Mouse (Mus musculus): ENCODE results near the gene Bpifb5. TPM values are rescaled to one million over a fixed set of nuclear protein-coding genes. Genes with fewer than 3 reads are reported as not detected.
"Not testable (repeated sequence)": the region's sequence is repeated elsewhere in the genome, so short reads cannot be mapped to it uniquely, and the experiment has no call there.

Bpifb5 gene
- polyA plus RNA-seq (2012; rRNA removed) = 0.31 and 0.34 TPM in 2 replicates

DNA sequence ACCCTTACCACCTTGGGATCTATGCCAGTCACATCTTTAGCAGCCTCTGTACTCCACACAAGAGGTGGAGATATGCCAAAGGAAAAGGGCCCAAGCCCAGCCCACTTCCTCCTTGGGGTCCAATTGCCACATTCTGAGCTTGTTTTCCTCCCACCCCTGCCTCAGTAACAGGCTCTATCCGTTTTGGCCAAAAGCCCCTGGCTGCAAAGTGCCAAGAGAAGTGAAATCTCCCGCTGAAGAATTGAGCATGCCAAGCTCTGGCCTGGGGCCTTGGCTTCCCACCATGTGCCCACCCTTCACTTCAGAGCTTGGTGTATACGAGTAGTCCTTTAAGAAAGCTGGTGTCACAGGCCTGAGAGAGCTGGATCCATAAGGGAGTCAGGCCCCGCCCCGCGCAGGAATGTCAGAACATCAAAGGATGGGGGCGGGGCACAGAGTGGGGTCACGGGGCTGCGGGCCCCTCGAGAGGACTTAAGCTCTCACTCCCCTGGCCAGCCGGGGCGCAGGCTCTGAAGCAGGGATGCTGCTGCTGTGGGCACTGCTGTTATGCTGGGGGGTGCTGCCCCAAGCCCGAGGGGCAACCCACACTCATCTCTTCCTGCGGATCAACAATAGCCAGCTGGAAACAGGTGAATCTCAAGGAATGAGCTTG, at the start of gene Bpifb5:
TSS of gene Bpifb5 (plus strand) at position 478 of the 652 bp plus-strand sequence.
- DNase-seq (ENCODE audit: low read depth) = no peak

- not testable (repeated sequence) for DNase-seq (ENCODE audit: low read depth)
These were observed 41.6 kb upstream of the Bpifb5 start for GRCm38 (mm10) chr2:154181900-154182299.

DNA sequence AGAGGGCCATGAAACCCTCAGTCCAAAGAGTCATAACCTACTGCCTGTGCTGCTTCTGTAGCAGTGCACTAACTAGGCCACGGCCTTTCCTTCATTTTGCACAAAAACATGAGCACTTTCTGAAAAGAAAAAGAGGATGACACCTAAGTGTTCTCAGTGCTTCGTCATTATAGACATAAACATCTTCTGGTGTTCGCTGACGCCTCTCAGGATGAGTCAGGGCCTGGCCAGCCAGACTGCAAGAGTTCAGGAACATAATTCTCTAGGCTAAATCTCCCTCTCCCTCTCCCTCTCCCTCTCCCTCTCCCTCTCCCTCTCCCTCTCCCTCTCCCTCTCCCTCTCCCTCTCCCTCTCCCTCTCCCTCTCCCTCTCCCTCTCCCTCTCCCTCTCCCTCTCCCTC, 40.5 kb upstream of the Bpifb5 start:
- not testable (repeated sequence) for DNase-seq (ENCODE audit: low read depth)

DNA sequence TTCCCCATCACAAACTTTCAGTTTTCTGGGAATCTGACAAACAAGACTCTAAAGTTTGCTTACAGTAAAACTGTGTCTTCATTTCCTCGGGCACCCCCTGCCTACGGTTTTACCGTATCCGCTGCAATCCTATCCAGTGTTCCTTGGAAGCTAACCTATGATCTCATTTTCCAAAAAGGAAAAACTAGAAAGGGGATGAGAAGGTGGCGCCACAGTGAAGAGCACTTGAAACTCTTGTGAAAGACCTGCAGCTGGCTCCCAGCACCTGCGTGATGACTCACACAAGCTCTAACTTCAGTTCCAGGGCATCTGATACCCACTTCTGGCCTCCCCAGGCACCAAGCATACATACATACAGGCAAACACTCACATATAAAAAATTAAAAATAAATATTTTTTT, 38.2 kb upstream of the Bpifb5 start:
- no peak for DNase-seq (ENCODE audit: low read depth)

- DNase-seq (ENCODE audit: low read depth) = no peak
These were observed 37.8 kb upstream of the Bpifb5 start for GRCm38 (mm10) chr2:154185748-154186147.

DNA sequence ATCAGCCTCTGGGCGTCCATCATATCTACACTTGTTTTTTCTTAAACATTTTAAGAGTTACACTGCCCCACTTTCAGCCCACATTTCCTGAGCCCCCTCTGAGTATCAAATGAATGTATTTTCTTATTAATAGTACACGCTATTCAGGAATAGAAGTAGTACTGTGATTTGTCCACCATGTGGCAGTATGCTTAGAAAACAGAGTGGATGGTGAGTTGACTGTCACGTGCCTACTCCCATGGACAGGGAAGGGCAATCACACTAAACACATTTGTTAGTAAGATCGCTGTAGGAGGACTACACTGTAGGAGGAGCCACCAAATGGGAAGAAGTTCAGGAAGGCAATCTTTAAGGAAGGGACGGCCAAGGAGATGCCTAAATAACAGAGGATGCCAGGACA, 36.1 kb upstream of the Bpifb5 start:
- DNase-seq (ENCODE audit: low read depth) = no peak

- no peak for DNase-seq (ENCODE audit: low read depth)
These were observed 33.6 kb upstream of the Bpifb5 start for GRCm38 (mm10) chr2:154189877-154190434.

DNA sequence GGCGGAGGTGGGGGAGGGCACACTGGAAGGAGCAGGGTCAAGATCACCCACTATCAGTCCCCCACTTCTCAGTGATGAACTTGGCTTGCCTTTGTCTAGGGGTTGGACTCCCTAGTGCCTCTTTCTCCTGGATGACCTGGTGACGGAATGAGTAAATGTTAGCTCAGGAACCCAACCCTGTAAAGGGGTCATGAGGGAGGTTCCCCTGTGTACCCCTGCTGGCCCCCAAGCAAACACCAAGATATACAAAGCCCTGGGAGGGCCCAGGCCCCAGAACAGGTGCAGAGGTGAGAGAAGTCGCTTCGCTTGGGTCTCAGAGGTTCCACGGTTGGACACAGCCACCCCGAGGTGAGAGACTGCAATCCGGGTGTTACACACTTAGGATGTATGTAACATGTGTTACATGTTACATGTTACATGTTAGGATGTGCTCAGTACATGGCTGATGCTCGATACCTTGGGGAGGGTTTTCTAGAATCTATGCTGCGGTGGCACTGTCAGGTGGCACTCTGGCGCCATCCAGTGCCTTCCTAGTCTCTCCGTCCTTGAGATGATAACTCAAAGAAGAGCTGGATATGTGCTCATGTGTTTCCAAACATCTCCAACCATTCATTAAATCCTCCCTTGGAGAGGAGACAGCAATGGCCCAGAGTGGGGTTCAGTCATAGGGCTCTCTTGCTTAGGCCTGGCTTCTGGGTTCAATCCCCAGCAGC, 32.8 kb upstream of the Bpifb5 start, which contains the start of gene Bpifb1:
TSS of gene Bpifb1 (plus strand) at position 273 of the 713 bp plus-strand sequence.
- no peak for DNase-seq (ENCODE audit: low read depth)

GRCm38 (mm10) chr2:154192141-154192540, 31.4 kb upstream of the Bpifb5 start:
- no peak for DNase-seq (ENCODE audit: low read depth)

- DNase-seq (ENCODE audit: low read depth) = no peak
These were observed 30.5 kb upstream of the Bpifb5 start for GRCm38 (mm10) chr2:154193071-154193470.

DNA sequence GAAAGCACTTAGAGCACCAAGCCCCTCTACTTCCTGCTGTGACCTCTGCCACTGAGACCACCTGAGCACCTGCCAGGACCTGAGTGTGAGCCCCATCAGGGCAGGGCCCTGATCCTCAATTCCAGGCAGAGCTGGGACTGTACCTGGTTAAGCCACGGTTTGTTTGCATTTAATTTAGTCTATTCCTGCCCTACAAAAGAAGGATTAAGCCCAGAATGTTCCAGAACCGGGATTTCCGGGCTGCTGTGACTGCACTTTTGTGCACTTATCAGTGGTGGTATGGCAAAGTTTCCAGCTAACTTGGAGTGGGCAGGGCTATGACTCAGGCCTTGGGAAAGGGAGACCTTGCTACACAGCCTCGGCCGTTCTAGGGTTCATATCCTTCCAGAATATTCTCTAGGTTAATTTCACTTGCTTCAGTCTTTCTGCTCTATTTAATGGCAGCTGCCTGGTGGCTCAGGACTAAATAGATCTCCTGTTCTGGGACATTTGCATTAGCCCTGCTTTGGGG, 29.5 kb upstream of the Bpifb5 start:
- no peak for DNase-seq (ENCODE audit: low read depth)

- no peak for DNase-seq (ENCODE audit: low read depth)
These were observed 26.5 kb upstream of the Bpifb5 start for GRCm38 (mm10) chr2:154197036-154197435.

- no peak for DNase-seq (ENCODE audit: low read depth)
These were observed 18.9 kb upstream of the Bpifb5 start for GRCm38 (mm10) chr2:154204630-154205029.

- no peak for DNase-seq (ENCODE audit: low read depth)
These were observed 16.6 kb upstream of the Bpifb5 start for GRCm38 (mm10) chr2:154206908-154207307.

DNA sequence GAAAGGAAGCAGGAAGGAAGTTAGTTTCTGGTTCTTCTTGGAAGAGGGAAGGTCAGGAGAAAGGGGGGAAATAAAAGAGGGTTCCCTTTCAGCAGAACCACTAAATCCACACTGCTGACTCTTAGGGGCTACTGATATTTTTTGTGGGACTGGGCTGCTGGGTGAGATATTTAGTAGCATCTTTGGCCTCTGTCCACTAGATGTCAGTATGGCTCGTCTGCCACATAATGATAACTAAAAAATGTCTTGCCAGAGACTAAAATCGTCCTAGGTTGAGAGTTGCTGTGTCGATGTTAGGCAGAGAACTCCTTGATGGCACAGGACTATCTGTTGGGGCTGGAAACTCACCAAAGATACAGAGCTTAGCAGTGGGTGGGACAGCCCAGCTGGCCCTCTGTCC, 14.4 kb upstream of the Bpifb5 start:
- DNase-seq (ENCODE audit: low read depth) = no peak

- DNase-seq (ENCODE audit: low read depth) = no peak
These were observed 12.4 kb upstream of the Bpifb5 start for GRCm38 (mm10) chr2:154211121-154211520.

GRCm38 (mm10) chr2:154211881-154212280, 11.7 kb upstream of the Bpifb5 start:
- no peak for DNase-seq (ENCODE audit: low read depth)

DNA sequence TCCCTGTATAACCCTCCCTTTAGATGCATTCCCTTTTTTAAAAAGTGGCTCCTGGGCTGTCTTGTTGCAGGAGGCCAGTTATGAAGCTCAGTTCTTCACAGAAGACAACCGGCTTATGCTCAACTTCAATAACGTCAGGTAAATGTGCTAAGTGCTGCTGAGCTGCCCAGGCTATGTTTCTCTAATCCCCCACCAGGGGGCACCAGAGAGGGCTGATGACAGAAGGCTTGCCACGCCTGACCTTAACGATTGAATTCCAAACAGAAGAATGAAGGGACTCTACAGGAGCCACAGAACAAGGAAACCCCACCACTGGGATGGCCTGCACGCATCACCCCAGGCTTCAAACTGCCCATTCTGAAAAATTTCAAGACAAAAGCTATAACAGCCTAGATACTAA, 8.4 kb upstream of the Bpifb5 start:
- DNase-seq (ENCODE audit: low read depth) = no peak

DNA sequence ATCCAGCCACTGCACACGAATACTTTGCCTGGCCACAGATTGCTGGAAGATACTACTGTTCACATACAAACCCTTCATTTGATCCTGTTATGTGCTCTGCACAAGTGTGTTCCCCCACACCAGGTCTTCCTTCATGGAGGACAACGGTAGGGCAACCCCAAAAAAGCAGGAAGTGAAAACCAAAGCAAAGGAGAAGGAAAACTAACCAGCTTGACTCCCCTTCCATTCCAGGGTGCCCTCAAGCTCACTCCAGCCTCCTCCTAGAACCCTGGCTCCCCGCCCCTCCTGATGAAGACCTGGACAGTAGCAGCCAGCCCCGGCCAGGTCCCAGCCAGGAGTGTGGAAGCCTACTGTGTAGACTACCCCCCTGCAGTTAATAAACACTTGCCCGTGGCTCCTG, 3.6 kb upstream of the Bpifb5 start:
- DNase-seq (ENCODE audit: low read depth) = no peak

GRCm38 (mm10) chr2:154223917-154224273, 353 bp downstream of the Bpifb5 start:
- no peak for DNase-seq (ENCODE audit: low read depth)

DNA sequence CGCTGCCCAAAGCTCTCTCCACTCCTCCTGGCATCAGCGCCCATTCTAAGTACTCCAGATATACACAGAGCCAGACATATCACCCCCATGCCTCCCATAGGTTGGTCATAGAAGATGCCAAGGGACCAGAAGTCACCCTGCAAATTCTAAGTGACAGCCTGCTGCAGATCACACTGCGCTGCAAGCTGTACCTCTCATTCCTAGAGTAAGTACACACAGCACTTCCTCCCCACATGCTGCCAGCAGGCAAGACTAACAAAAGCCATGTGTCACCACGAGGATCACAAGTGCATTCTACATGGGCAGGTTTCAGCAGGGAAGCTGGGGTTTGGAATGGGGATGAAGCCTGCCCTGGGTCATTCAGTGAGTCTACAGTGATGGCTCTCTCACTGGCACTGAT, 3.4 kb downstream of the Bpifb5 start:
- no peak for DNase-seq (ENCODE audit: low read depth)

GRCm38 (mm10) chr2:154227830-154228229, 4.3 kb downstream of the Bpifb5 start:
- DNase-seq (ENCODE audit: low read depth) = no peak

GRCm38 (mm10) chr2:154233426-154233825, 9.9 kb downstream of the Bpifb5 start:
- DNase-seq (ENCODE audit: low read depth) = no peak
